Mouse (Mus musculus): ENCODE data around the gene Snd1. TPM values are rescaled to one million over a fixed set of nuclear protein-coding genes. Genes with fewer than 3 reads are reported as not detected.

Snd1 gene
- polyA plus RNA-seq, 1 experiment from 2014 or later, result 79.3 TPM

GRCm38 (mm10) chr6:28795792-28796515 lies 321.0 kb downstream of the Snd1 start:
- DNase-seq (ENCODE audit: low spot score) (no peak), ATAC-seq (replicated peaks; ENCODE audit: low FRiP score, low read depth) (no peak)
- Histone ChIP-seq H3K36me3 (ENCODE audit: insufficient read depth, low read length) (peaks cover 11% of the 10 kb centered on the region; the same call in 1 of the 2 replicates), H3K4me1 (replicated peaks; ENCODE audit: insufficient read depth, low read length) (no peaks in the 10 kb centered on the region), H3K9me3 (replicated peaks; ENCODE audit: low read length) (no peaks in the 10 kb centered on the region), H3K9ac (ENCODE audit: low read depth, low read length) (no peak overlapping the region), H3K27ac (no peak overlapping the region), H3K4me2 (ENCODE audit: low read length) (no peak overlapping the region), H3K27me3 (ENCODE audit: insufficient read depth, low read length) (no peaks in the 10 kb centered on the region), H3K4me3 (replicated peaks; ENCODE audit: low read depth, low read length) (no peak overlapping the region)
- no peak for TF ChIP-seq CTCF (IDR thresholded peaks at IDR 0.05; ENCODE audit: low read depth)
- WGBS, result 86% methylated on average over 16 of the region's 16 CpGs

- no peak for ATAC-seq (replicated peaks; ENCODE audit: low FRiP score, low read depth)
- Histone ChIP-seq H3K4me2 (ENCODE audit: low read length) (no peak overlapping the region), H3K4me3 (replicated peaks; ENCODE audit: low read depth, low read length) (no peak overlapping the region), H3K36me3 (ENCODE audit: insufficient read depth, low read length) (peaks cover 11% of the 10 kb centered on the region; the same call in 1 of the 2 replicates), H3K9me3 (replicated peaks; ENCODE audit: low read length) (no peaks in the 10 kb centered on the region), H3K4me1 (replicated peaks; ENCODE audit: insufficient read depth, low read length) (no peaks in the 10 kb centered on the region), H3K27me3 (ENCODE audit: insufficient read depth, low read length) (no peaks in the 10 kb centered on the region), H3K27ac (no peak overlapping the region), H3K9ac (ENCODE audit: low read depth, low read length) (no peak overlapping the region)
- no peak for TF ChIP-seq CTCF (IDR thresholded peaks at IDR 0.05; ENCODE audit: low read depth)
- WGBS, result 73% methylated on average over 2 of the region's 2 CpGs
- no peak for DNase-seq (ENCODE audit: low spot score)
These were observed 324.9 kb downstream of the Snd1 start for GRCm38 (mm10) chr6:28799818-28800217.

- Histone ChIP-seq H3K36me3 (ENCODE audit: insufficient read depth, low read length) (peaks cover 11% of the 10 kb centered on the region; the same call in 1 of the 2 replicates), H3K9ac (ENCODE audit: low read depth, low read length) (no peak overlapping the region), H3K27me3 (ENCODE audit: insufficient read depth, low read length) (no peaks in the 10 kb centered on the region), H3K4me2 (ENCODE audit: low read length) (no peak overlapping the region), H3K9me3 (replicated peaks; ENCODE audit: low read length) (no peaks in the 10 kb centered on the region), H3K4me1 (replicated peaks; ENCODE audit: insufficient read depth, low read length) (no peaks in the 10 kb centered on the region), H3K4me3 (replicated peaks; ENCODE audit: low read depth, low read length) (no peak overlapping the region), H3K27ac (no peak overlapping the region)
- 96% methylated on average over 3 of the region's 3 CpGs for WGBS
- ATAC-seq (replicated peaks; ENCODE audit: low FRiP score, low read depth) (no peak), DNase-seq (ENCODE audit: low spot score) (no peak)
- no peak for TF ChIP-seq CTCF (IDR thresholded peaks at IDR 0.05; ENCODE audit: low read depth)
These were observed 326.0 kb downstream of the Snd1 start for GRCm38 (mm10) chr6:28800976-28801375.

GRCm38 (mm10) chr6:28803678-28804279 lies 328.8 kb downstream of the Snd1 start:
- ATAC-seq (replicated peaks; ENCODE audit: low FRiP score, low read depth) (no peak), DNase-seq (ENCODE audit: low spot score) (no peak)
- 89% methylated on average over 6 of the region's 6 CpGs for WGBS
- H3K4me1 ChIP-seq (replicated peaks; ENCODE audit: insufficient read depth, low read length), result no peaks in the 10 kb centered on the region
- no peak for TF ChIP-seq CTCF (IDR thresholded peaks at IDR 0.05; ENCODE audit: low read depth)
- H3K9ac ChIP-seq (ENCODE audit: low read depth, low read length), result no peak overlapping the region
- H3K9me3 ChIP-seq (replicated peaks; ENCODE audit: low read length), result no peaks in the 10 kb centered on the region
- H3K27ac ChIP-seq, result no peak overlapping the region
- no peak overlapping the region for H3K4me2 ChIP-seq (ENCODE audit: low read length)
- H3K27me3 ChIP-seq (ENCODE audit: insufficient read depth, low read length), result no peaks in the 10 kb centered on the region
- no peak overlapping the region for H3K4me3 ChIP-seq (replicated peaks; ENCODE audit: low read depth, low read length)
- H3K36me3 ChIP-seq (ENCODE audit: insufficient read depth, low read length), result no peaks in the 10 kb centered on the region

GRCm38 (mm10) chr6:28804751-28805150 lies 329.8 kb downstream of the Snd1 start:
- Histone ChIP-seq H3K27me3 (ENCODE audit: insufficient read depth, low read length) (no peaks in the 10 kb centered on the region), H3K27ac (no peak overlapping the region), H3K36me3 (ENCODE audit: insufficient read depth, low read length) (no peaks in the 10 kb centered on the region), H3K4me3 (replicated peaks; ENCODE audit: low read depth, low read length) (no peak overlapping the region), H3K9ac (ENCODE audit: low read depth, low read length) (no peak overlapping the region), H3K9me3 (replicated peaks; ENCODE audit: low read length) (no peaks in the 10 kb centered on the region), H3K4me1 (replicated peaks; ENCODE audit: insufficient read depth, low read length) (no peaks in the 10 kb centered on the region), H3K4me2 (ENCODE audit: low read length) (no peak overlapping the region)
- ATAC-seq (replicated peaks; ENCODE audit: low FRiP score, low read depth) (no peak), DNase-seq (ENCODE audit: low spot score) (no peak)
- no peak for TF ChIP-seq CTCF (IDR thresholded peaks at IDR 0.05; ENCODE audit: low read depth)
- WGBS, result 91% methylated on average over 5 of the region's 5 CpGs

GRCm38 (mm10) chr6:28813057-28813456 lies 338.1 kb downstream of the Snd1 start:
- H3K4me1 ChIP-seq (replicated peaks; ENCODE audit: insufficient read depth, low read length), result no peaks in the 10 kb centered on the region
- no peak overlapping the region for H3K9ac ChIP-seq (ENCODE audit: low read depth, low read length)
- no peaks in the 10 kb centered on the region for H3K36me3 ChIP-seq (ENCODE audit: insufficient read depth, low read length)
- ATAC-seq (replicated peaks; ENCODE audit: low FRiP score, low read depth) (no peak), DNase-seq (ENCODE audit: low spot score) (no peak)
- 91% methylated on average over 9 of the region's 9 CpGs for WGBS
- H3K27ac ChIP-seq, result no peak overlapping the region
- H3K4me2 ChIP-seq (ENCODE audit: low read length), result no peak overlapping the region
- no peaks in the 10 kb centered on the region for H3K9me3 ChIP-seq (replicated peaks; ENCODE audit: low read length)
- H3K27me3 ChIP-seq (ENCODE audit: insufficient read depth, low read length), result no peaks in the 10 kb centered on the region
- TF ChIP-seq CTCF (IDR thresholded peaks at IDR 0.05; ENCODE audit: low read depth), result no peak
- no peak overlapping the region for H3K4me3 ChIP-seq (replicated peaks; ENCODE audit: low read depth, low read length)

All from kidney, postnatal 0 days (tissue).